Mouse (Mus musculus) cerebellum, adult 9-10 months (tissue): Measurements from ENCODE around the gene Bloc1s2.
"Not testable (repeated sequence)": the region's sequence is repeated elsewhere in the genome, so short reads cannot be mapped to it uniquely, and the experiment has no call there.

ENCODE experiments used
- DNase-seq: peaks from one replicate; pipeline ENCODE4 v3.0.0; 2022

Gene Bloc1s2

DNA sequence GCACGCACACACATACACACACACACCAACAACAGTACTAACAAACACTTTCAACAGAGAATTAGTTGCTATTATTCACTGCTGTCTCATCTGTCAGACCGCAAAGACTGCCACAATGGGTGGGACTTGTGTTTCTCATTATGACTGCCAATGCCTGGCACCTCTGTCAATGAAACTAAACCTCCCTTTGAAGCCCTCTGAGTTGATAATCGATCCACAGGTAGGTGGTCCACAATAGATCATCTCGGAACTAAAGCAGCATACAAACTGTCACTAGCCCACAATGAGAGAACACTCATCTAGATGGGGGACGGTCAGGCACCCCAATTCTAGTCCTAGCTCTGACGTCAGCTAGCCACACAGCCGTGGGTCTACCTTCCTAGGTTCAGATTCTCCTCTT is 25.1 kb downstream of the Bloc1s2 start:
- DNase-seq: no peak

DNA sequence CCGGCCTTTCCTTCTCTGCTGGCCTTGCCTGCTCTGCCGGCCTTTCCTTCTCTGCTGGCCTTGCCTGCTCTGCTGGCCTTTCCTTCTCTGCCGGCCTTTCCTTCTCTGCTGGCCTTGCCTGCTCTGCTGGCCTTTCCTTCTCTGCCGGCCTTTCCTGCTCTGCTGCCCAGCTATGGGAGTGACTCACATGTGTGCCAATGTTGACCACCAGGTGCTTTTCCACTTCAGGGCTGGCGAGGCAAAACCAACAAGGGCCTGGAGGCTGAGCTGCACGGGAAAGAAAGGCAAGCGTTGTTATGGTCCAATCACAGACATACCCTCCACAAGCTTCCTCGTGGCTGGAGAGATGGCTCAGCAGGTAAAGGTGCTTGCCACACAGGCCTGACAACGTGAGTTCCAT is 25.6 kb downstream of the Bloc1s2 start:
- not testable (repeated sequence) for DNase-seq

DNA sequence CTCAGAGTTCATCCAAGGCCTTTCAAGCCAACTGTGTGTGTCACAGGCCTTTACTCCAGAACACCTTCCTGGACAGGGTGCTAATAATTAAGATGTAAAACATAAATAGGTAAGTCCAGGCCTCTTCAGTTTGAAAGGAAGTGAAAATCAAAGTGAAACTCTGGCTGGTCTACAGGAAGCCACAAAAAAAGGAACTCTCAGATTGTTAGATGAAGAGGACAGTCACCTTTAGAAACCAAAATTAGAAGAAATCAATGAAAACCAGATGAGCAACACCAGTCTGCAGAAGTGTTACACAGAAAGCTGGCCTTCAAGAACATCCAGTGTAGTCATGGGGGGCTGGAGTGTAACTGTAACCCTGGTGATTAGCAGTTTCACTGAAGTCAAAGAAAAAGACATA is 28.5 kb downstream of the Bloc1s2 start:
- DNase-seq: no peak

DNA sequence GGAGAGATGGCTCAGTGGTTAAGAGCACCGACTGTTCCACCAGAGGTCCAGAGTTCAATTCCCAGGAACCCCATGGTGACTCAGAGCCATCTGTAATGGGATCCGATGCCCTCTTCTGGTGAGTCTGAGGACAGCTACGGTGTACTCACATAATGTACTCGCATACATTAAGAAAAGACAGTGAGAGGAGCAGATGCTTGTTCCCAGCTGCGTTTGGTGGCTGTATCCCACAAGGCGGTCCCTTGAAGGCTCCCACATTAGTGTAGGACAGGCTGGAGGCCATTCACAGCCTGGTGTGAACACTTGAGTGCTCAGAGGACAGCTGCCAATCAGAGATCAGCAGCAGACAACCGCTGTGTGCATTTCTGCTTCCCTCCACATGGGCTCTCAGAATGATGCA is 34.5 kb downstream of the Bloc1s2 start:
- no peak for DNase-seq

DNA sequence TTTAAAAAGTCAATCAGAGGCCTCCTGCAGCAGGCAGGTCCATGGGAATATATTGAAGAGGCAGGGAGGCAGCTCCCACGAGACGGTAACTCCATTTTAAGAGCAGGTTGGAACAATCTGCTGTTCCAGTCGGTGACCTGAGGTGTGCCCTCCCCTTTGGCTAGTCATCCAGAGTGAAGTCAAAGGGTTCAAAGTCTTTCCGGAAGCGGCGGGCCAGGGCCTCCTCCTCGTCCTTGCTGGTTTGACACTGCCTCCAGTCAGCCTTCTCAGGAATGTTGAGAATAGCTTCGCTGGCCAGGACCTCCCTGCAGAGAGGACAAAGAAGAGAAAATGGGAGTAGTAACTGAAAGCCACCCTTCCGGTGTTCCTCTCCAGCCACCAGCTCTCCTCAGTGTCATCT is 35.9 kb downstream of the Bloc1s2 start:
- no peak for DNase-seq

DNA sequence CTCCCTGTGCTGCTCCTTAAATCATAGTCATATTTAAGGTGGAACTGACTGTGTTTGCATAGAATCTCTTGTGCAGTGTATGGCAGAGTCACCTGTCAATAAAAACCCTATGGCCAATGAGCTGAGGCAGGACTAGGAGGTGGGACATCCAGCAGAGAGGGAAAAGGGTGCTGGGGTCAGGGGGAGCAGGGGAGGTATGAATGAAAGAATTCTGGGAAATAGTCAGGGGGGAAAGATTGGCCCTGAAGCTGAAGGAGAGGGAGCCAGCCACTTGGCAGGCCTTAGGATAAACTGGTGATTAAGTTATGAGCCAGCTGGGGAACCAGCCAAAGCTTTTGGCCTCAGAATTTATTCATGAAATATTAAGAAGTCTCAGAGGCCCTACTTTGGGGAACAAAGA is 37.2 kb downstream of the Bloc1s2 start:
- peak; percentile 26 for DNase-seq

DNA sequence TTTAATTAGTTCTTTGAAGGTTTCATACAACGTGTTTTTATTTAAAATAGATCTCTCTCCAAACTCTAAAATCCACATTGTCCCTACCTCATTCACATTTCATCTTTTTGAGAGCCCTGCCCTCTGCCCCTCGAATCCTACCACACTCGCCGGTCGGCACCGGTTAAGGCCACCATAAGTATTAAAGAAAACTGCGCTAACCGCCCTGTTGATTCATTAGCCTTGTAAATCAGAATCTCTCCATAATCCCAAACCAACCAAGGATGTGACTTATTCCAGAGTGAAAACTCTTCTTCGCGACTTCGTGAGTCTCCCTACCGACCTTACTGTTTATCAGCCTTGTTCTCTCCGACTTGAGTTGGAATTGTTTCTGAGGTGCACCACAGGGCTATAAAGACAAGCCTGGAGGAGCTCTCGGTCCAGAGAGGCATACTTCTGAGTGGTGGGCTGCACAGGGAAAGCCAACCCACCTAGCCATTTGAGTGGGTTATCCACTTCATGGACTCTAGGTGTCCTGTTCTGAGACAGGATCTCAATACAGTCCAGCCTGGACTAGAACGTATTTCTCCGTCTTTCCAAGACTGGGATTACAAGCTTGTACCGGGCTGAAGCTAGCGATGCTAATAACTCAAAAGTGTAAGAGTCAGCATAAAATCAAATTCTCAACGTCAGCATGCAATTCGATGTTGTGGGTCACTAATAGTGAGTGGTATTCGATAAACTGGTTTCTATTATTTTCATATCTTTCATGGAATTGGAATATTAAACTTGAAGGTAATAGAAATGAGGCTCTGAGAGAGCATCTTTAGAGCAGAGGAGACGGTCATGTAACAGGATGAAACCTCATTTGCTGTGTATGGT is 38.4 kb downstream of the Bloc1s2 start:
- no peak for DNase-seq

DNA sequence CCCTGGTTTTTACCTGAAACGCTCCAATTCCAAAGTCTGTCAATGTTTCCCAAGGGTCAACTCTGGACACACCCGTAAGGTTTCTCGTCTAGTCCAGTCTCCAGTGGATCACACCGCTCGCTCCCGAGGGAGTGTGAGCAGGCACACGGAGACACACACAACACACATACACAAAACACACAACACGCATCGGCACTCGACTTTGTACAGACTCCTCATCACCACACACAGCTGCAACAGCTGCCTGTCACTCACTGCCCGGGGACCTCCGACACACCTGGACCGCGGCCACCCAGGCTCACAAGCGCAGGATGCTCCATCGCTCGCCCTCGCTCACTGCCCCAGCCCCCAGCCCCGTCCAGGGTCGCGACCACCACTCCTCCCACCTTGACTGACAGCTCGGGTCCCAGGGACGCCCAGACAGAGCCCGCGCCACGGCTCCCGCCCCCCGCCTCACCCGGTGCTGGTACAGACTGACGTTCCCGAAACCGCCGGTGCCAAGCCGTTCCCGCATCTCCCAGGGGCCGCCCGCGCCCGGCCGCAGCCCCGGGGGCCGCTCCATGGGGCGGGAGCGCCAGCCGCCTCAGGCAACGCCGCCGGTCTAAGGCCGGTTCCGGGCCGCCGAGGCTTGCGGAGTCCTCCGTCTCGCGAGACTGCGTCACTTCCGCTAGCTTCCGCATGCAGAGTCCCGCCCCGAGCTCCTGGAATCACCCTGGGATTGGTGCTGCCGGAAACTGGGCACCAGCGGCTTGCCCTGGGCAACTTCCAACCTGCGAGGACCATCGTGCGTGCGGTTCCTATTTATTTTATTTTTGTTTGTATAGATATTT is 39.2 kb downstream of the Bloc1s2 start, which contains the start of gene Chuk:
TSS of gene Chuk (minus strand) at position 650 of the 830 bp plus-strand sequence.
- DNase-seq: peak; percentile 93

DNA sequence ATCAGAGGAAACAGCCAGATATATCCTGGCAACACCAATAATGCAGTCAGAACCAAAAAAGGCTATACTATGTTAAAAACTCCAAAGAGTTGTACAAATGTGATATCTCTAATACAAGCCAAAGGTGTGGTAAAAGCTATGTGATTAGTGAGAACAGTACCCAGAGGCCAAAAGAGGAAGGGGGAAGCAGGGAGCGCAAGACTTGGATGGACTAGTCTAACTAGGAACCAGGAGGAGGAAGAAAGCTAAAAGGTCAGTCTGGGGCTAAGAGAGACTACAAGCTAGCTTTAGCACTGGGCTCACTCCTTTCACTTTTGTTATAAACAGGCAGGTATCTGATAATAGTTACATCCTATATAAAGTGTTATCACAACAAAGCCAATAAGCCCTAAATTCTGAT is 41.9 kb downstream of the Bloc1s2 start:
- no peak for DNase-seq

DNA sequence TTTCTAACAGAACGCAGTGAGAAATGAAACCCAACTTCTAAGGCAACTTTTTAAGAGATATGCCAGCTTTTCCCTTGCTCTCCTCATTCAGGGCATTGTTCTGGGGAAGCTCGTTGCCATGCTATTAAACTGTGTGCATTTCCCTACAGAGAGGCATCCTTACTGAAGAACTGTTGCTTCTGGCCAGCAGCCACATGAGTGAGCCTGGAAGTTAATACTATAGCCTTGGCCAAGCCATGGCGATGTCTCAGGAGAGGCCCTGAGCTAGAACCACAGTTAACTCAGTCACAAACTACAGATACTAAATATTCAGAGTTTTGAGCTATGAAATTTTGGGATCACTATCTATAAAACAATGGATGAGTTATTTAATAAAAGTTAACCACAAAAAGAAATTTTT is 43.2 kb downstream of the Bloc1s2 start:
- DNase-seq: no peak

DNA sequence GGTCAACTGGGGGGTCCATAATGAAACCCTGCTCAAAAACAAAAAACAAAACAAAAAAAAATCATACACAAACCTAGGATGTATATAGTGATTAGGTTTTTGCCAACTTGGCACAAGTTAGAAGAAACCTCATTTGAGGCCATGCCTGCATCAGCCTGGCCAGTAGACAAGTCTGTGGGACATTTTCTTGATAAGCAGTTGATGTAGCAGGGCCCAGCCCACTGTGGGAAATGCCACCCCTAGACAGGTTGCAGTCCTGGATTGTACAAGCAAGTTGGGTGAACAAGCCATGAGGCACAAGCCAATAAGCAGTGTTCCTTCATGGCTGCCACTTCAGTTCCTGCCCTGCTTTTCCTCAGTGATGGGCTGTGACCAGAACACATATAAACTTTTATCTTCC is 45.4 kb downstream of the Bloc1s2 start:
- DNase-seq: no peak
